Mouse (Mus musculus) effector memory CD4-positive, alpha-beta T cell, adult 7 months (primary cell): ENCODE results near the gene Zc3h6. TPM values are rescaled to one million over a fixed set of nuclear protein-coding genes. Genes with fewer than 3 reads are reported as not detected.

ENCODE experiments used
- polyA plus RNA-seq: library from polyadenylated mRNA; unstranded; fragments of 100-300 nt; shearing (Covaris generic); gene quantifications from one replicate; pipeline ENCODE4 v1.2.1, GENCODE M21; 2017

Zc3h6 gene
- polyA plus RNA-seq, result 9.2 TPM

DNA sequence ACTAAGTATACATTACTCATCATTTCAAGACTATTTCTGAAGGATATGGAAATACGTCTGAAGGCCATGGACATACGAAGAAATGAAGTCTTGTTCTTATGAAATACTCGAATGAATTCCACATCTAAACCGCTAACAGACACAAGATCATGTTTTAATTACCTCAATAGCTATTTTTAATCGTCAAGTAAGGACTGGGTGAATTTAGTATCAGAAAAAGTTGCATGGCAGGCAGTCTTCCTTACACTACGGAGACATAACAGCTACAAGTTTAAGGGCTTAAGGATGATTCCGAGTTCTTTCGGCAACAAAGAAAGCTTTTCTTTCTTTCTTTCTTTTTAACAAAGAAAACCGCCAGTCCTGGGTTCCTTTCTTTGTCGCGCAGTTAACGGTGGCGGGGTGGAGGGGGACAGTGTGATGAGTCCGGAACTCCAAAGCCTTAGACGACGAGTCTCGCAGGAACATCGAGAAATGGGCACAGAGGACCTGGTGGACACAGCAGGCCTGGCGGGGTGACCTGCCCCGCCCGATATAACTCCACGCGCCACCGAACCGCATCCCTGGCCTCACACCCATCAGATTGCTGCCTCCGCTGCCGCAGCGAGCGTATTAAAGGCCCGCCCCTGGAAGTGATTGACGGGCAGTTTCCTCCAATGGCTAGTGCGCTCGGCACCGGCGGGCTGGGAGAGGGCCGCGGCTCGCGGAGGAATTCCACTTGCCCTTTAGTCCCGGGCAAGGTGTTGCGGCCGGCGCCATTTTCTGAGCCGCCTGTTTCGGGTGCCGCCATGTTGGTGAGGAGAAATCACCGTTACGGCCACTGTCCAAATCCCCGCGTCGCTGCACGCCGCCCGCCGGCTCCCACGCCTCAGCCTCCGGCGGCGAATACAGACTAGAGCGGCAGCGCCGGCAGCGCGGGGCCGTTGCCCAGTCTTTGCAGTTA lies at the start of gene Zc3h6:
Gene Zc3h6 (plus strand): TSS at position 762 of the 940 bp plus-strand sequence.

DNA sequence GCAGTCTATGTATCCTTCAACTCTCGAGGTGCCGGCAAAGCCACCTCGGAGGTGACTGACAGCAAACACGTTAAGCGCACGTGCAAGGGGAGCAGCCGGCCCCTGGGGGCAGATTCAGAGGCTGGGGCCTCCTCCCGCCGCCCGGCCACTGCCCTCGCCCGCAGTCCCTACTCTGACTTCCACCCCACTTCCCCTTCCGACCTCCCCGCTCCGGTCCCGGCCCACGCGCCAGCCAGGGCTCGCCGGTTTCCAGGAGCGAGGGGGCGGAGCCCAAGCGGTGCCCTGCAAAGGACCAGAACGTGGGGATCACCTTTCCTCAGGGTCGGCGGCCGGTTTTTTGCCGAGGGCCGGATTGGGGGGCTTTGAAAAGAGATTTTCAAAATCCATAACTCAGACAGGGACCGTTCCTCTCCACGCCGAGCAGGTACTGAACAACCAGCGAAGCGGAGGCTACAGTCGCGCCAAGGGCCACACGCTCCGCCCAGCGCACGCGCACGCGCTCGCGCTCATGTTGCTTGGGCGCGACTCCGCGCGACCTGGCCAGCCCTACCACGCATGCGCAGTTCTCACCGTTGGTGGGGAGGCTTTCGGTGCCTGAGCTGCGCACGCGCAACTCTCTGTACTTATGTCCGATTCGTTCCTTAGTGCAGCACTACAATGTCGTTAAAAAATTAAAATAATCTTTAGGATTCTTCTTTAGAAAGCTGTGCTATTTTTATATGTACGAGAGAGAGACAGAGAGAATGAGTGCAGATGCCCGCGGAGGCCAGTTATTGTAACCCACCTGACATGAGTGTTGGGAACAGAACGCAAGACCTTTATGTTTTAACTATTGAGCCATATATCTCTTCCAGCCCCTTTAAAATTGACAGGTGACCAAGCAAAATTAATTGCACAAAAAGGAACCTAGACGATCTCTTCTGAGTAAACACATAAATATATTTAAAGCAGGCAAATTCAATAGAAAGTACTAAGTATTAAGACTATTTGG lies 23.4 kb upstream of the Zc3h6 start, which contains the start of gene Zc3h8:
Gene Zc3h8 (minus strand): TSS at position 540 of the 991 bp plus-strand sequence.

DNA sequence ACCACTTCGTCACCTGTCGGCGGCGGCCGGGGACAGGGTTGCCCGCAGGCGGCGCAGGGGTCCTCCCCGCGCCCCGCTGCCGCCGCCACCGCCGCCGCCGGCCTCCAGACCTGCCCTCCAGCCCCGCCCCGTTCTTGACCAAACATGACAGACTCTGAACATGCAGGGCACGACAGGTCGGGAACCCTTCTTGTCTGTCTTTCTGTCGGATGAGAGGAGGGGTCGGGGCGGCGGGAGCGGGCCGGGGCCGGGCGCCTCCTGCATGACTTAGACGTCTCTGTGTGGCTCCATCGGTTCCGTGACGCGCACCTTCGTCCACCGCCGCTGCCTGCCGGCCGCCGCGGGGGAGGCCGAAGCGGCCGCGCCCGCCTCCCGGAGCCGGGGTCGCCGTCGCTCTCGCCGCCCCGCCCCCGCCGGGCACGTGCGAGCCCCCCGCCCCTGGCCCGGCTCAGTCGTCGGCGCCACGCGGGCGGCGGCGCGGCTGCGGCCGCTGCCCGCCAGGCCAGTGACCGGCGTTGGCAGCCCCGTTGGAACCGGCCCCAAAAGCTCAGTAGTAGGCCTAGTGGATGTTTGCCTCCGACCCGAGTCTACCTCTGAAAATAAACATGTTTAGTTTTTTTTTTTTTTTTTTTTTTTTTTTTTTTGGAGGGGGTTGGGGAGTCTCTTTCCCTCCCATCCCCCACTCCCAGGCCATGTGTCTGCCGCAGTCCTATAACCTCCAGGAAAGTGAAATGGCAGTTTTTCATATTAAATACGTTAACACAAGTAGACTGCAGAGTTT lies 649 bp downstream of the Zc3h6 start, which contains the start of gene Gm10762:
Gene Gm10762 (minus strand): TSS at position 65 of the 781 bp plus-strand sequence.

DNA sequence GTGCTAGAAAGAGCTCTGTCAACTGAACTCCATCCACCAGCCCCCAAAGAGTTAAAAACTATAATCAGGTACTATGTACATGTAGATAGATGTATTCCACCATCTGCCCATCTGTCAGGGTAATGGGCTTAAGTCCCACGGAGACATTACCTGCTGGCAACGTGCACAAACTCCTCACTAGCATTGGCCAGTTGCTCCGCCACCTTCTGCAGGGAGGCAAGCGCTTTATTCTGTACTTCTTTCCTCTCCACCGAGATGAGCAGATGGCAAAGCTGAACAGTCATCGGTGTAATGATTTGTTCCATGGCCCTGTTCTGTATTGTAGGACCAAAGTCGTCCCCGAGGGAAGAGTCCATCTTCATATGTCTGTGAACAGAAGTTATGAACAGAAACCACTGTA lies 80.6 kb downstream of the Zc3h6 start, which contains the start of gene Vinac1:
Gene Vinac1 (minus strand): TSS at position 362 of the 400 bp plus-strand sequence.

DNA sequence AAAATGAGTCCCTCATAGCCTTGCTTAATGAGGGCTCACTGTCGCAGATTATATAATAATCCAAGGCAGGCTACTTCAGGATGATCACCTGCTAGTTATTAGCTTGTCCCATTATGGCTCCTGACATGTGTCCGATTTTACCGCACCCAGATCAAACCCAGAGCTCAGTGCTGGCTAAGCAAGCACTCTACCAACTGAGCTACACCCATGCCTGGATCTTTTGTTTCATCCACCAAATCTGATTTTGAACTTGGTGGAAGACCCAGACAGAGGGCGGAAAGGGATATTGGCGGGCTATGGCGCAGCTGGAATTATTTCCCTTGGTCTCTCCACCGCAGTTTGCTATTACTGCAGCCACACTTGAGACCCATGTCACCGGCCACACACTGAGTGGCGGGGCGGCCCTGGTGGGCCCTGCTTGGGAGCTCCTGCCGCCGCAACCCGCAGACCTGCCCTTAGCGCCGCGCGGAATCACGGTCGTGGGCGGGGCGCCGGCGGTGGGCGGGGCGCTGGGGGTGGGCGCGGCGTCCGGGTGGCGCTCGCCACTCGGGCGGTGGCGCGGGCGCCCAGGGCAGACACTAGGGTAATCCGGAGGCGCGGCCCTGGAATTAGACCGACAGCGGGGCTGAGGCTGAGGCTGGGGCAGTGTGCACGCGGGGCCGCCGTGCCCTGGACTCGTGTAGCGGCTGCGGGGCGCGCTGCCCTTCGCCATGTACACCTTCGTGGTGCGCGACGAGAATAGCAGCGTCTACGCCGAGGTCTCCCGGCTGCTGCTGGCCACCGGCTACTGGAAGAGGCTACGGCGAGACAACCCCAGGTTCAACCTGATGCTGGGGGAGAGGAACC lies 98.5 kb downstream of the Zc3h6 start, which contains the start of gene Ttl:
Gene Ttl (plus strand): TSS at position 506 of the 846 bp plus-strand sequence.

Other genes with a start within 250 kb of the Zc3h6 start
- 33.5 TPM for gene Tmem87b, start 149.3 kb upstream of the Zc3h6 start, polyA plus RNA-seq
- gene Fbln7, start 104.4 kb upstream of the Zc3h6 start, polyA plus RNA-seq, result 0.13 TPM
- 8.0 TPM for gene Zc3h8, start 23.3 kb upstream of the Zc3h6 start, polyA plus RNA-seq
- 5.2 TPM for gene Gm10762, start 323 bp downstream of the Zc3h6 start, polyA plus RNA-seq
- not detected for gene Vinac1, start 80.8 kb downstream of the Zc3h6 start, polyA plus RNA-seq
- gene Ttl, start 98.5 kb downstream of the Zc3h6 start, polyA plus RNA-seq, result 2.3 TPM
- gene Polr1b, start 133.6 kb downstream of the Zc3h6 start, polyA plus RNA-seq, result 25.5 TPM
- gene Chchd5, start 162.3 kb downstream of the Zc3h6 start, polyA plus RNA-seq, result 9.7 TPM
- 149 TPM for gene Slc20a1, start 231.4 kb downstream of the Zc3h6 start, polyA plus RNA-seq